Comparison of ENCODE assay signal across 8 mouse cellular contexts in genomic region chrX:140277327-140277947, GRCm38 (mm10).
A peak's percentile ranks its signal among the peaks of the same experiment; 100 is the strongest.
DNase-seq lines count a peak whose midpoint lies in the region; ATAC-seq lines count a peak whose summit lies in the region.

No protein-coding gene starts in this region.

- peak overlapping the region; percentile 76 for H3K9ac ChIP-seq in hindbrain, embryonic 16.5 days (ENCODE audit: low read depth, low read length)
- peak overlapping the region; percentile 57 for H3K9ac ChIP-seq in midbrain, embryonic 11.5 days (ENCODE audit: low read length)

- ATAC-seq in hindbrain, embryonic 16.5 days, result peak; percentile 54
- peak; percentile 75 for ATAC-seq in midbrain, embryonic 11.5 days (ENCODE audit: low FRiP score)

- H3K4me1 ChIP-seq in heart, embryonic 10.5 days, result no peaks in the 10 kb centered on the region
- H3K4me1 ChIP-seq in hindbrain, embryonic 16.5 days (ENCODE audit: control insufficient read depth, insufficient read depth, low read depth, low read length), result no peaks in the 10 kb centered on the region; the same call in 1 of the 2 replicates
- H3K4me1 ChIP-seq in midbrain, embryonic 11.5 days (ENCODE audit: control insufficient read depth, insufficient read depth, low read length), result no peaks in the 10 kb centered on the region

- peak overlapping the region; percentile 65 for H3K4me3 ChIP-seq in heart, embryonic 10.5 days
- peak overlapping the region; percentile 66 for H3K4me3 ChIP-seq in hindbrain, embryonic 16.5 days (ENCODE audit: low read length)
- peak overlapping the region; percentile 53 for H3K4me3 ChIP-seq in midbrain, embryonic 11.5 days (ENCODE audit: low read depth, low read length)

- peaks cover 91% of the 10 kb centered on the region for H3K27me3 ChIP-seq in heart, embryonic 10.5 days (ENCODE audit: insufficient read depth, poor library complexity, severe bottlenecking)
- peaks cover 14% of the 10 kb centered on the region for H3K27me3 ChIP-seq in hindbrain, embryonic 16.5 days (replicated peaks; ENCODE audit: control insufficient read depth, insufficient read depth, low read length)
- H3K27me3 ChIP-seq in midbrain, embryonic 11.5 days (ENCODE audit: control insufficient read depth, insufficient read depth, low read length), result peaks cover 53% of the 10 kb centered on the region

- DNase-seq in heart, embryonic 10.5 days (ENCODE audit: low spot score), result no peak
- DNase-seq in heart, adult 18-20 months, result no peak
- DNase-seq in thymus, postnatal 4 days, result peak; percentile 5
- no peak for DNase-seq in thymus, adult 18-20 months
- DNase-seq in midbrain, embryonic 11.5 days (ENCODE audit: low spot score, missing footprints), result peak; percentile 87
- DNase-seq in thymus, postnatal 14 days, result no peak
- DNase-seq in layer of hippocampus, adult 11-12 months (ENCODE audit: low spot score), result no peak

- H3K9me3 ChIP-seq in heart, embryonic 10.5 days, result no peaks in the 10 kb centered on the region
- no peaks in the 10 kb centered on the region for H3K9me3 ChIP-seq in hindbrain, embryonic 16.5 days (ENCODE audit: control insufficient read depth, low read length)
- no peaks in the 10 kb centered on the region for H3K9me3 ChIP-seq in midbrain, embryonic 11.5 days (ENCODE audit: control insufficient read depth, low read length)

- H3K4me2 ChIP-seq in hindbrain, embryonic 16.5 days (ENCODE audit: low read length), result peak overlapping the region; percentile 61
- H3K4me2 ChIP-seq in midbrain, embryonic 11.5 days, result peak overlapping the region; percentile 63

- H3K27ac ChIP-seq in heart, embryonic 10.5 days, result peak overlapping the region; percentile 47
- H3K27ac ChIP-seq in hindbrain, embryonic 16.5 days (ENCODE audit: low read depth, low read length), result peak overlapping the region; percentile 61; the same call in 1 of the 2 replicates
- H3K27ac ChIP-seq in midbrain, embryonic 11.5 days (ENCODE audit: low read depth, low read length), result no peak overlapping the region

- H3K36me3 ChIP-seq in heart, embryonic 10.5 days, result no peaks in the 10 kb centered on the region
- no peaks in the 10 kb centered on the region for H3K36me3 ChIP-seq in hindbrain, embryonic 16.5 days (ENCODE audit: control insufficient read depth, insufficient read depth, low read length)
- no peaks in the 10 kb centered on the region for H3K36me3 ChIP-seq in midbrain, embryonic 11.5 days (ENCODE audit: control insufficient read depth, insufficient read depth, low read length)

- 8% methylated on average over 43 of the region's 54 CpGs for WGBS in heart, embryonic 10.5 days
- WGBS in hindbrain, embryonic 16.5 days, result 20% methylated on average over 32 of the region's 54 CpGs
- WGBS in midbrain, embryonic 11.5 days, result 25% methylated on average over 22 of the region's 54 CpGs

Comparison
In these comparisons a context has a peak if more than half of its experiments do, and no peak if none do; other contexts are left out.
1. DNase-seq: peak in thymus, postnatal 4 days (single experiment) and midbrain, embryonic 11.5 days (single experiment); none in heart, embryonic 10.5 days (single experiment), heart, adult 18-20 months (0 of 2), thymus, adult 18-20 months (0 of 2), thymus, postnatal 14 days (single experiment) and layer of hippocampus, adult 11-12 months (single experiment).
2. Peak in every context shown above with its lines, with median percentiles within 50 percentile points of each other: H3K4me3 ChIP-seq.